Mouse (Mus musculus): ENCODE measurements at regions not wholly inside any gene's neighbourhood (a gene's known extent, or its start where the extent isn't known, plus 50 kb on each side); places are given as distances from the start of the nearest gene placed in this dataset.

- CTCF ChIA-PET: no interaction called here
Observed at GRCm38 (mm10) chr12:73491370-73491769, 54.8 kb downstream of the Tmem30b start.

- CTCF ChIA-PET: no interaction called here
Observed at GRCm38 (mm10) chr12:73482858-73483257, 63.3 kb downstream of the Tmem30b start.

- CTCF ChIA-PET: no interaction called here
Observed at GRCm38 (mm10) chr12:73482275-73482674, 63.9 kb downstream of the Tmem30b start.

GRCm38 (mm10) chr12:73481705-73482104 is 64.5 kb downstream of the Tmem30b start:
- CTCF ChIA-PET: no interaction called here

- CTCF ChIA-PET: no interaction called here
Observed at GRCm38 (mm10) chr12:73481165-73481564, 65.0 kb downstream of the Tmem30b start.

- CTCF ChIA-PET: no interaction called here
Observed at GRCm38 (mm10) chr12:73480610-73480971, 65.6 kb downstream of the Tmem30b start.

GRCm38 (mm10) chr12:73479932-73480609 is 66.1 kb downstream of the Tmem30b start:
- CTCF ChIA-PET: no interaction called here

- CTCF ChIA-PET: no interaction called here
Observed at GRCm38 (mm10) chr12:73478641-73479040, 67.6 kb downstream of the Tmem30b start.

- CTCF ChIA-PET: no interaction called here
Observed at GRCm38 (mm10) chr12:73476421-73476858, 69.8 kb downstream of the Tmem30b start.

- CTCF ChIA-PET: no interaction called here
Observed at GRCm38 (mm10) chr12:73475774-73476173, 70.4 kb downstream of the Tmem30b start.

- CTCF ChIA-PET: no interaction called here
Observed at GRCm38 (mm10) chr12:73475020-73475419, 71.2 kb downstream of the Tmem30b start.

GRCm38 (mm10) chr12:73473111-73473510 is 73.1 kb downstream of the Tmem30b start:
- CTCF ChIA-PET: no interaction called here

- CTCF ChIA-PET: no interaction called here
Observed at GRCm38 (mm10) chr12:73471966-73472365, 74.2 kb downstream of the Tmem30b start.

GRCm38 (mm10) chr12:73466484-73466883 is 79.7 kb downstream of the Tmem30b start:
- CTCF ChIA-PET: no interaction called here

- CTCF ChIA-PET: no interaction called here
Observed at GRCm38 (mm10) chr12:73465975-73466374, 80.2 kb downstream of the Tmem30b start.

GRCm38 (mm10) chr12:73464311-73464710 is 81.9 kb downstream of the Tmem30b start:
- CTCF ChIA-PET: no interaction called here

GRCm38 (mm10) chr12:73462091-73462490 is 84.1 kb downstream of the Tmem30b start:
- CTCF ChIA-PET: no interaction called here

GRCm38 (mm10) chr12:73460291-73460761 is 85.9 kb downstream of the Tmem30b start:
- CTCF ChIA-PET: no interaction called here

GRCm38 (mm10) chr12:73451257-73451656 is 94.9 kb downstream of the Tmem30b start:
- CTCF ChIA-PET: no interaction called here

GRCm38 (mm10) chr12:73450541-73450940 is 95.7 kb downstream of the Tmem30b start:
- CTCF ChIA-PET: no interaction called here

GRCm38 (mm10) chr12:73449911-73450520 is 96.2 kb downstream of the Tmem30b start:
- CTCF ChIA-PET: no interaction called here

GRCm38 (mm10) chr12:73449069-73449468 is 97.1 kb downstream of the Tmem30b start:
- CTCF ChIA-PET: no interaction called here

- CTCF ChIA-PET: no interaction called here
Observed at GRCm38 (mm10) chr12:73448388-73448965, 97.7 kb downstream of the Tmem30b start.

All from spleen, embryonic (tissue).